Mouse (Mus musculus) gastrocnemius, postnatal 25 days (tissue): ENCODE data around the gene Vdac1. TPM values are rescaled to one million over a fixed set of nuclear protein-coding genes. Genes with fewer than 3 reads are reported as not detected.

Experiments
- DNase-seq: peaks from one replicate; pipeline ENCODE4 v3.0.0; 2022
- long read RNA-seq, 2 experiments: library from polyadenylated mRNA; stranded (forward); transcript quantifications; one replicate each; pipeline ENCODE4 v2.0.0; 2021
- total RNA-seq, 2 experiments: library from RNA; stranded (reverse); gene quantifications; 1 replicate in 1 of 2; 2 replicates in 1 of 2; pipeline ENCODE4 v1.2.3; 2021

The Vdac1 gene
- total RNA-seq = 1,000 to 10,000 TPM; 1,373 to 1,455 TPM
- long read RNA-seq, experiment 1, transcript Vdac1-202 (9 exons, 2,022 nt) = major isoform, 394 of 656 reads
- long read RNA-seq, experiment 1, transcript Vdac1-201 (8 exons, 891 nt) = minor isoform, 22 of 656 reads
- long read RNA-seq, experiment 1, partial matches to known transcripts = 227 of 656 reads
- long read RNA-seq, experiment 1, other reads (novel, unspliced or antisense) = 10 of 656 reads
- long read RNA-seq, experiment 2, transcript Vdac1-201 (8 exons, 891 nt) = minor isoform, 13 of 694 reads
- long read RNA-seq, experiment 2, transcript Vdac1-202 (9 exons, 2,022 nt) = major isoform, 512 of 694 reads
- long read RNA-seq, experiment 2, transcript Vdac1-204 (2 exons, 637 nt) = minor isoform, 5 of 694 reads
- long read RNA-seq, experiment 2, partial matches to known transcripts = 149 of 694 reads
- long read RNA-seq, experiment 2, other reads (novel, unspliced or antisense) = 15 of 694 reads

- DNase-seq = peak; percentile 90
Measured at GRCm38 (mm10) chr11:52360471-52361277, at the start of gene Vdac1. Gene Vdac1, plus strand, starts transcription at chr11:52360860.

- DNase-seq = peak; percentile 44
Measured at GRCm38 (mm10) chr11:52314102-52314793, 46.4 kb upstream of the Vdac1 start.

- no peak for DNase-seq
Measured at GRCm38 (mm10) chr11:52318445-52318844, 42.2 kb upstream of the Vdac1 start.

DNA sequence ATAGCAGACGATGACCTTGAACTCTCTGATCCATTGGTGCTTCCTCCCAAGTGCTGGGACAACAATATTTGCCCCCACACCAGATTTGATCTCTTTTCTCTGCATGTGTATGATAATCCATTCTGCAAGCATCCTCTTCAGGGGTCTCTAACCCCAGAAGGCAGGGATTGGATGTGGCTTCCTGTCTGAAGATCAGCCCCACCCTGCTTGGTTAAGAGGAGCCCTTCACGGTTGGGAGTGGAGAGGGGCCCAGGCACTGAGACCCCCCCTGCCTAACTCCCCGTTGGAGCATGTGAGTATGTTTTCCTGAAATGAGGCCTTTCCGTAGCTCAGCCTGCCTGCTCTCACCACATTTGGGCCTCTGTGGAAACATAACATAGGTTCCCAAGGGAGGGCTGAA, 41.0 kb upstream of the Vdac1 start:
- DNase-seq = no peak

- DNase-seq = no peak
Measured at GRCm38 (mm10) chr11:52320529-52320928, 40.1 kb upstream of the Vdac1 start.

GRCm38 (mm10) chr11:52321540-52321939, 39.1 kb upstream of the Vdac1 start:
- DNase-seq = no peak

GRCm38 (mm10) chr11:52324442-52325367, 36.0 kb upstream of the Vdac1 start:
- no peak for DNase-seq

DNA sequence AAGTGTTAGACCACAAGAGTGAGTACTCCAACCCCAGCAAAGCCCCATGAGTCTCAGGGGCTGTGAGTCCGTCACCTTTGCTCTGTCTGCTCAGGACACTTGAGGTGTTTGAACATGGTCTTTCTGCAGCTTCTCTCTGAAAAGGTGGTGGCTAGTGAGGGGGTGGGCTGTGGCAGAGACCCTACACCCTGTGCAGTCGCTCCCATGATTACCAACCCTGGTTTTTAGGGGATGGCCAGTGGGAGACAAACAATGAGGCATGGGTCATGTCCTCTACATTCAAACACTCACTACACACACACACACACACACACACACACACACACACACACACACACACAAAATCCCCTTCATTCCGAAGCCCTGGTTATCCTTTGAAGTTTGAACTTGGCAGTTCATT, 33.3 kb upstream of the Vdac1 start:
- DNase-seq = no peak

- no peak for DNase-seq
Measured at GRCm38 (mm10) chr11:52332421-52333118, 28.1 kb upstream of the Vdac1 start.

DNA sequence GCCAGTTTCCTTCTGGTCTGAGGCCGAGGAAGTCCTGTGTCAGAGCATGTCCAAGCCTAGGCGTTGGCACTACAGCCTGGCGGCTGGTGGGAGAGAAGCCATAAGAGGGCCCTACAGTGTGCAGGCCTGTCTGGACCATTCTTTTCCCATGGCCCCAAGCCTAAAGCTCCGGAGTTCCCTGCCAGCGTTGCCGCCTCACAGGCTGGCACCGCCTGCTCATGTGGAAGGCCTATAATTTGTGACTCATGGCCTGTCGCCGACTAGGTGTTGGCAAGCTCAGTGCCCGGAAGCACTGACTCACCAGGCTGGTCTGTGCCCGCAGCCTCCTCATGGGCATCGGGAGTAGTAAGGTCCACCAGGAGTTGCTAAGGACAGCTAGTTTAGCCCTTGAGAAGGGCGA, 27.0 kb upstream of the Vdac1 start:
- DNase-seq = peak; percentile 80

- DNase-seq = no peak
Measured at GRCm38 (mm10) chr11:52335263-52335662, 25.4 kb upstream of the Vdac1 start.

DNA sequence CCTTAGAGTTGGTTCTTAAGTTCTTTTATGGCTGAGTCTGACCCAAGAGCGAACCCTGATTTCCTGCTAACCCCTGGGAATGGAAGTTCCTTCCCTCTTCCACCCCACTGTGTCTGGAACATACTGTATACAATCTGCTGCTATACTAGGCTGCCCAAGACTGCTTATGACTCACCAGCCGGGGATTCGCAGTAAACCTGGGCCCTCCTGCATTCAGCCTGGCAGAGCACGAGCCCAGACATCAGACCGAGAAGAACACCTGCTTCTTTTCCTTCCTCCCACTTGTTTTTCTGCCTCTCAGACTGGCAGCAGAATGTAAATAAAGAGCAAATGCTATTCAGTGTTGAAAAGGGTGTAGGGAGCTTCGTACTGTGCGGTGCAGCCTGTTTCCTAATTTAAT, 24.7 kb upstream of the Vdac1 start:
- DNase-seq = no peak

GRCm38 (mm10) chr11:52337651-52338295, 22.9 kb upstream of the Vdac1 start:
- no peak for DNase-seq

- no peak for DNase-seq
Measured at GRCm38 (mm10) chr11:52338351-52338750, 22.3 kb upstream of the Vdac1 start.

GRCm38 (mm10) chr11:52339098-52339497, 21.6 kb upstream of the Vdac1 start:
- DNase-seq = no peak

DNA sequence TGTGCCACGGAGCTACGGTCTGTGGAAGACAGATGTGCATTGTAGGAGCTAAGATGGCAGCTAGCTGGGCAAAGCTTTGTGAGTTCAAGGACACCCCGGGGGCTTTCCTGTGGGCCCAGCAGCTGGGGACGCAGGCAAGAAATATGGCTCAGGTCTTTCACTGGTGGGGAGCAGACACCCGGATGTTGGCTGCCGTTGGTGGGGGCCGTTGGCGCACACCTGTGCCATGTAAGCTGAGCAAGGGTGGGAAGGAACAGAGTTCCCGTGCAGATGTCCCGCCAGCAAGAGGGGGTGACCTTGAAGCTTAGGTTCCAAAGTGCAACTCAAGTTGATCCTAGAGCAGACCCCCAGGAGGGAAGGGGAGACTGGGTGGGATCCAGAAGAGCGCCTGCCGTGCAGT, 21.1 kb upstream of the Vdac1 start:
- DNase-seq = no peak

- DNase-seq = no peak
Measured at GRCm38 (mm10) chr11:52340123-52340864, 20.4 kb upstream of the Vdac1 start.

GRCm38 (mm10) chr11:52341001-52341400, 19.7 kb upstream of the Vdac1 start:
- no peak for DNase-seq

DNA sequence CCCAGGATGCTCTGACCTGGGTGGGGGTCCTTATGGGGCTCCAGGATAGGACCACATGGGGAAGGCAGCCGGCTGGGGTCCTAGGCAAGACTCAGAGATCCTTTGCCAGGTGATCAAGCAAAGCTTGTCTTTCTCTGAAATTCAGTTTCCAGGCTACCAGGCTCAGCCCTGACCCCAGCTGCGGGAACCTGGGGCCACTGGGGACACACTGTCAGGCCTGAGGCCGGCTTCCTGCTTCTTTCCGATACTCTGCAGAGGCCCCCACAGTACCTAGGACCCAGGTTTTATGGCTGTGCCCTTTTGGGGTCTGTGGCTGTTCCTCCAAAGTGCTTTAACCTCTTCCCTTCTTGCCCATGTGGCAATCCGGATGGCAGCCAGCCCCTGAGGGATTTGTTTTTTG, 19.2 kb upstream of the Vdac1 start:
- no peak for DNase-seq

DNA sequence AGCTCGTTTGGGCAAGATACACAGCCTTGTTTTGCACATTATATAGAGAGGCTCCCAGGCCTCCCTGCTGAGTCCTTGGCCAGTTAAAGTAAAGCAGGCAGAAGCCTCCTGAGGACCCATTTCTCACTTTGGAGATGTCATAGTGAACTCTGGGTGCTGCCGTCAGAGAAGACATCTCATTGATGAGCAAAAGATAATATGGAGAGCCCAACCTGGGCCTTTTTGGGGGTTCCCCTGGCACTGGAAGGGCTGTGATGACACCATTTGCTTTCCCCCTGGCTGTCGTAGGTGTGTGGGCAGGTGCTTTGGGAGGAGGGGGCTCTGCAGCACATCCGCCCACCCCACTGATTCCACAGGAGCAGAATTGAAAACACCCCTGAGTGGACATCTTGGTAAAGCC, 18.4 kb upstream of the Vdac1 start:
- DNase-seq = no peak
